Mouse (Mus musculus): Measurements from ENCODE around the gene Commd8.
"Not testable (repeated sequence)": the region's sequence is repeated elsewhere in the genome, so short reads cannot be mapped to it uniquely, and the experiment has no call there.

Commd8 gene

GRCm38 (mm10) chr5:72168285-72168621 is 264 bp upstream of the Commd8 start:
- no peak for DNase-seq (ENCODE audit: low read depth, low spot score)

DNA sequence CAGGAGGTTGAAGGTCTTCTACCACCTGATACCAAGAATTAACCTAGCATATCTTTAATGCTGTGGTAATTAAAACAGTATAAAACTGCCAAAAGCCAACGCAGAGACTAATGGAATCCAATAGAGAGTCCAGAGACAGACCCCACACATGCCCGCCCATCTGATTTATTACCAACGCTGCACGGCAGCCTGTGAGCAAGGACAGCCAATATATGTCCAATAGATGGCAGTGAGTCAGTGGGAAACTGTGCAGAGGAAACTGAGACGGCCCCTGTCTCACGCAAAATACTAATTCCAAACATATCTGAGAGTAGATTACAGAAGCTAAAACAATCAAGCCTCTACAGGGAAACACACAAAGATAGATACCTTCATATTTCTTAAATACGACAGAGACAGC is 3.6 kb downstream of the Commd8 start:
- no peak for DNase-seq (ENCODE audit: low read depth, low spot score)

DNA sequence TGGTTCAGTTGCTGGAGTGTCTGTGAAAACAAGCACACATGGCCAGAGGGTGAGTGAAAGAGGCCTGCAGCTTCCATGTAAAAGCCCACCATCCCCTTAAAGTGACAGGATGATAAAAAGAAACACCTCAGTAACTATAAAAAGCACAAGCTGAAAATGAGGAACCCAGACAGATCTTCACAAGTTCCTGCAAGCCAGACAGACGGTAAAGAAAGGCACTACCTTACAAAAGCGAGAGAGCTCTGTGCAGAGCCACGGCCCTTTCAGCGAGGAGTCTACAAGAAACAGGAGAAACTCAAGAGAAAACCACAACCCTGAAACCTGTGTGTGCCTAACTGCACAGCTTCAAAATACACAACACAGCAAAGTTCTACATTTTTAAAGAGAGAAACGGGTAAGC is 5.1 kb downstream of the Commd8 start:
- peak; percentile 50 for DNase-seq (ENCODE audit: low read depth, low spot score)

DNA sequence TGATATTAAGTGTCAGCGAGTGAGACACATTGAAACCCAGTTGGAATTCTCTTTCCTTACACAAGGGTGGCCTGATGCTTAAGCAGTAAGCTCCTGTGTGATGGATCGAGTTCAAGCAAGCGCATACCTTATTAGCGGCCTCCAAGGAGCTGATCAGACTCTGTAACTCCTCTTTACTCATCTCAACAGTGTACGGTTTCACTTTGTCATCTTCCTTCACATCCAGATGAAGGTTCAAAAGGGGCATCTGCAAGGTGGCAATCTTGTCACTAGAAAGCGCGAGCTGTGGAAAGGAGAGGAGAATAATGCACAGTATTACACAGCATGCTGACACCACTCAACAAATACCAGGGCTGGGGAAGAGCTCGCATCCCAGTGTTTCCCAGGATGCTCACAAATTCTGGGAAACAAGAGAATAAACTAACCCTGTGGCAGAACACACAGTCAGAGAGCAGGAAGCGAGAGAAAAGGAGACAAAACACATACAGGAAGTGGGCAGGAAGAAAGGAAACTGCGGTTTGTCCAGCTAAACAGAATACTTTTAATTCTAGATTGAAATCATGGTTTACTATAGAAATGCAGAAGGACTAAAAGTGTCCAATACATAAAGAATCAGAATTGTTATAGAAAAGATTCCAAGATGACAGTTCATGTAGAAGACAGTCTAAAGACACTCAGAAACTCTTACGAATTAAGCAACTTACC is 7.1 kb downstream of the Commd8 start:
- no peak for DNase-seq (ENCODE audit: low read depth, low spot score)

DNA sequence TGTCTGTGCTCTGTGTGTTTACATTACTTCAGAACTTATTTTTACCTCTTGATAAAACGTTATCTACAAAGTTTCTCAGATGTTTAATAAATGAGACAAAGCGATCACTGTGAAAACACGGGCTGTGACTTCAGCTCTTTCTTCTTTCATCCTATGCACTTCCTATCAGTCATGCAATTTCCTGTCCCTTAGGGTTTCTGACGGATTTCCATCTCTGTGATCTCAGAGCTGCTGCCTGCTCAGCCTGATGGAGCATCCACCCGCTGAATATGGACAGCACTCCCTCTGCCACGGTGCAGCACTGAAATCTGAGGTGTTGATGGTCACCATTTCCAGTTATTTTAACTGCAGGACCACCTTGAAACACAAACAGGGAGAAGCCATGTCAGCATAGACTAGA is 8.5 kb downstream of the Commd8 start:
- DNase-seq (ENCODE audit: low read depth, low spot score), result no peak

- no peak for DNase-seq (ENCODE audit: low read depth, low spot score)
Measured at GRCm38 (mm10) chr5:72158667-72159066, 9.3 kb downstream of the Commd8 start.

DNA sequence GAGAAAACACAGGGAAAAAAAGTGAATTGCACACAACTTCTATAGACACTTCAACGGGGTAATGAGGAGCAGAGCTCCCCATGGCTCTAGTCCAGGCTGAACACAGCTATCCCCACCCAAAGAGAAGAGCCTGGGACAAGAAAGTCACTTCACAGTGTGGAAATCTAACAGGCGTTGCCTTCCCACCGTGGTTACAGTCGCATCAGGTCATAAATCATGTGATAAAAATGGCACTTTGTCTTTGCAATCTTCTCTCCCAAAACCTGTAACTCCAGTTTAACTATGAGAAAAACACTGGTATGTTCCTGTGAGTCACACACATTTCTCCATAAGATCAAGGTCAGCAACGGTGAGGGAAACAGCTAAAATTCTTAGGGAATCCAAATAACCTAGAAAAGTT is 11.4 kb downstream of the Commd8 start:
- no peak for DNase-seq (ENCODE audit: low read depth, low spot score)

GRCm38 (mm10) chr5:72155686-72156085 is 12.3 kb downstream of the Commd8 start:
- not testable (repeated sequence) for DNase-seq (ENCODE audit: low read depth, low spot score)

DNA sequence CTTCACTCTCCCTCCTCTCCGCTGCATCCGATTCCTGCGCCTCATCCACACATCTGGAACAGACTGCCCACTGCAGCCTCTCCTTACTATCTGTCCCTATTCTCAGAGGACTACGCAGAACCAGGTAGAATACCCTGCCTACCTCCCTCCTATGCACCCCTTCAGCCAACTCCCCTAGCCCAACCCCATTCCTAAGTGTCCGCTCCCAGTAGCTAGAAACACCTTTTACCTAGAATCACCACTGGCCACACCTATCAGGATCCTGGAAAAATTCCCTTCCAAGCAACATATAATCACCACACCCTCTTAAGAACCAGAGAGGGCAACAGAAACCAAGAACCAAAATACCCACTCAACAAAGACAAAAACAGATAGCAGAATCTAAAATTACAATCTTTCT is 17.1 kb downstream of the Commd8 start:
- no peak for DNase-seq (ENCODE audit: low read depth, low spot score)

GRCm38 (mm10) chr5:72148679-72149078 is 19.3 kb downstream of the Commd8 start:
- DNase-seq (ENCODE audit: low read depth, low spot score), result no peak

- no peak for DNase-seq (ENCODE audit: low read depth, low spot score)
Measured at GRCm38 (mm10) chr5:72139619-72140018, 28.4 kb downstream of the Commd8 start.

GRCm38 (mm10) chr5:72138256-72138655 is 29.7 kb downstream of the Commd8 start:
- DNase-seq (ENCODE audit: low read depth, low spot score), result no peak

DNA sequence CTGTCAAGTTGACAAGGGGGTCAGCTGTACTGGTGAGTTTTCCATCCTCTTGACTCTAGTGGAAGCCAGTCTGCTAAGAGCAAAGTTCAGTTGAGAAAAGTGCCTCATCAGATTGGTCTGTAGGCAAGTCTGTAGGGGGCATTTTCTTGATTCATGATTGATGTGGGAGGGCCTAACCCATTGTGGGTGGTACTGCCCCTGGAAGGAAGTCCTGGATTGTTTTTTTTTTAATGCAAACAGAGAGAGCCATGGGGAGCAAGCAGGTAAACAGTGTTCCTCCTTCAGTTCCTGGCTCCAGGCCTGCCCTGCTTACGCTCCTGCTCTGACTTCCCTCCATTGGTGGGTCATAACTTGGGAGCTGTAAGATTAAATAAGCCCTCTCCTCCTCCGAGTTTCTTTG is 34.1 kb downstream of the Commd8 start:
- no peak for DNase-seq (ENCODE audit: low read depth, low spot score)

GRCm38 (mm10) chr5:72126681-72127080 is 41.3 kb downstream of the Commd8 start:
- no peak for DNase-seq (ENCODE audit: low read depth, low spot score)

DNA sequence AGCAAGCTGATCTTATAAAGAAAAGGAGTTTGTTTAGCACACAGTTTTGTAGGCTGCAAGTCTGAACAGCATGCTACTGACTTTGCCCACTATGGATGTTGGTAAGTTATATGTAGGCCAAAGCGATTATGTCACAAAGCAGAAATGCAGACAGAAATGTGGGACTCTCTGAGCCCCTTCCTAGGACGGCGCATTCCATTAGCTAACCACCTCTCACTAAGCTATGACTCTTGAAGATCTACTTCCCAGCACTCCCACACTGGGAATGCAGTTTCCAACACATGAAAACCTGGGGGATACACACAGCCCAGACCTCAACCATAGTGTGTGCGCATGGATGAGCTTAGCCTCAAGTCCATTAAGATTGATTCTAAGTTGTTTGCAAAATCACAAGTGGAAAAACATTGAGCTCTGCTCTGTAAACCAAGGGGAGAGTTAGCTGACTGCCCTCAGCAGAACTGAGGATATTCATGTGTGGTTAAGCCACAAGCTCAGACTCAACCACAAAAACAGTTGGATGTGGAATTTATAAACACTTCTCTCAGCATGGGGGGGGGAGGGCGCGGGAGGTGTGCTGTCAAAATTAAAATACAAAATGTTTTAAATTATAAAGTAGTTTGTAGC is 45.5 kb downstream of the Commd8 start:
- DNase-seq (ENCODE audit: low read depth, low spot score), result no peak
